Mouse (Mus musculus) adrenal gland, postnatal 10 days (tissue): ENCODE data around the gene Glod5. TPM values are rescaled to one million over a fixed set of nuclear protein-coding genes. Genes with fewer than 3 reads are reported as not detected.

Experiments used
- DNase-seq: peaks from one replicate; pipeline ENCODE4 v3.0.0; 2021; ENCODE audit warnings: mixed read lengths
- total RNA-seq, 2 experiments: library from RNA; stranded (reverse); gene quantifications; 2 replicates each; pipeline ENCODE4 v1.2.3; 2021

Gene Glod5
- total RNA-seq, 2 experiments from 2014 or later = 0.84 TPM; not detected in 1

DNA sequence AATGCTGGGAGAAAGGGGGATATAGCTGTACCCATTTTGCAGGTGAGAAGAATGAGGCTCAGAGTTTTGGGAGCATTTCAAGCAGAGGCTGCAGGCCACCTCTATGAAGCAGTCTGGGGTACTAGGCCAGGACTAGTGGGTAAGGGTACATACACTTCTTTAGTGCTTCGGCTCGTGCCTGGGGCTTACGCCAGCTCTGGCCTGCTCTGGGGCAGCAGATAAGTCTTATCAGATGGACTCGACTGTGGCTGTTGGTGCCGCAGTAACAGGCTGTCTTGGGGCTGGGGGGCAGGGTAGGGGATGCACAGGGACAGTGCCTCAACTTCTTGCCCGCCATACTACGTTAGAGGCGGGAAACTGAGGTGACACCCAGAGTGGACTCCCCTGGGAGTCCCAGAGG is 50.1 kb downstream of the Glod5 start:
- no peak for DNase-seq

DNA sequence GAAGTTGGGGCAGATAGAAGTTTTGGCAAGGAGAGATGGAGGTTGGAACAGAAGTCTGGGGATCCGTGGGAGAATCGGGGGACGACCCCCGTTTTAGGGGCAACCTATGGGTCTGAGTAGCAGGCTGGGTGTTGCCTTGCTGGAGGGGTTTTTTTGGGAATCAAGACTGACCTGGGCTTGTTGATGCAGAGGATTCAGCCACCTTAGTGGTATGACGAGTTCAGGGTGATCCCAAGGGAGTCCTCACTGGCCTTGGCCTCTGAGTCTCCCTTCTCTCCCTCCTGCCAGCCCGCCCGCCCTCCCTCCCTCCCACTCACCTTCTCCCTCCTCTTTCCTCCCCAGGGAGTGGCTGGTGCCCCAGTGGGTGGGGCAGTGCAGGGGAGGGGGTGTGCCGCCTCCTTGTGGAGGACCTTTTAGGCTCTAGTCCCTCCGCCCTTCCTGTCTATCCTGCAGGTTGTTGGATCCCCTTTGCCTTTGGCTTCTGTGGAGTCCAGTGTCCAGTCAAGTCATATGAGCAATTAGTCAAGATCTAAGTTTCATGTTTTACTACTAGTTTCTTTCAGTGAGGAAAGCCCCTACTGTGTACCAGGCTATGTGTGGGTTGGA is 50.6 kb downstream of the Glod5 start:
- DNase-seq = no peak

DNA sequence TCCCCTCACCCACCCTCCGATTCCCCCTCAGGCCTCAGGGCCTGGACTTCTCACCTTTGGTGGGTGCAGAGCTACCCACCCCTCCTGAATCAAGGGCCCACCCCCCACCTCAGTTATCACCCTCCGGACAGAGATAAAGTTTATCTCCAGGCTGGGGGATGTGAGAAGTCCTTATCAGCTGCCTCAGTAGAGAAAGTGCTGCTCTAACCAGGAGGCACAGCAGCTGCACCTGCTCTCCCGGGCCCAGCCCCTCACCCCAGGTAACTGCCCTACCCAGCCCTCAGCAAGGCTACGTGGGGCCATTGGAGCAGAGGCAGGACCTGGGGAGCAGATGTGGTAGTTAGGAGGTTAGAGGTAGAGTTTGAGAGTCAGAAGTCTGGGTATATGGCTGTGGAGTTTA is 52.1 kb downstream of the Glod5 start:
- DNase-seq = no peak

DNA sequence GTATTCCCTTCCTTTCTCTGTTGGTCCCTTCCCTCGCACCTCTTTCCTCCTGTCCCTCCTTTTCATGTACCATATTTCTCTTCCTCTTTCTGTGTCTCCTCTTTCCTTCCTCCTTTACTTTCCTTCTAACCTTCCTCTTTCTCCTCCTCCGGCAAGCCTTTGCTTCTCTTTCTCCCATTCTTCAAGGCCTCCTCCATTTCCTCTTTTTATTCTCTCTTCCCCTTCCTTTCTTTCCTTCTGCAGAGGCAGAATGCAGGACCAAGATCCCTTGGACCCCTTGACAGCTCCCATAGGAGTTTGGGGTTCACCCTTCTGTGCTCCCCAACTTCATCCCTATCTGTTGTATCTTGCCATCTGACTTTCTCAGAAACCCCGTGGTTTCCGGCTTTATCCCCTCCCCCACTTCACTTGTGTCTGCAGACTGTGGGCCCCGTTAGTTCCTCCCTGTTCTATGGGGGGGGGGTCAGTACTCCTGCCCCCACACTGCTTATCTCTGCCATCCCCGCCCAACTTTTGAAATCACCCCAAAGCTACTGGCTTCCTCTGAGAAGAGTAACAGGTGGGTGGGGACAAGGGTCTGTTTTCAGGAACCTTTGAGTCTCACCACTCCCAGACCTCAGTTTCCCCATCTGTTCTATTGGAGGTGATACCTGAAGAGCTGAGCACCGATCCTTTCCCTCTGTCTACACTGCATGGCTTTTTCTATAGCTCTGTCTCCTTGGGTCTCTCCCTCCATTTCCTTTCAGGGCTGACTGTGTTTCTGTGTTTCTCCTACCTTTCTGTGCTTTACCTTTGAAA is 54.3 kb downstream of the Glod5 start:
- DNase-seq = no peak

DNA sequence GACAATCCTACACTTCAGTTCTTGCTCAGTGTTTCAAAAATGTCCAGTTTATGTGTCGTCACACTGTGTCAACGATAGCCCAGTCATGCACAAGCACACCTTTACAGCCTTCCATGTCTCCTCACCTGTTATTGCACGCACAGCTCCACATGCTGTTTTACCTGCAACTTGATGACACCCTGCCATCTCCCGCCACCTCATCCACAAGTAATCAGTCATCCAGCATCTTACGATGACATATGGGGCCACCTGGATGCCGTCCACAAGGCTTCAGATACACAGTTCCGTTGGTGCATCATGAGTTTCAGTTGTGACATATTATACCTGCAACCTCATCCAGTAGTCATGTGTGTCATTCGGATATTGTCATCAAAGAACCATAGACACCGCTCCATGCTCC is 59.4 kb downstream of the Glod5 start:
- DNase-seq = no peak

Other genes with a start within 250 kb of the Glod5 start
- 10 to 100 TPM; 34.2 to 48.2 TPM for gene Gripap1, start 228.7 kb downstream of the Glod5 start, total RNA-seq
- gene Kcnd1, start 196.2 kb downstream of the Glod5 start, total RNA-seq = 1 to 10 TPM; 1.2 to 2.1 TPM
- 10 to 100 TPM; 49.6 to 54.7 TPM for gene Otud5, start 177.1 kb downstream of the Glod5 start, total RNA-seq
- gene Pim2, start 140.2 kb downstream of the Glod5 start, total RNA-seq = 1 to 10 TPM; 6.2 to 9.2 TPM
- 10 to 100 TPM; 23.2 to 27.0 TPM for gene Slc35a2, start 134.5 kb downstream of the Glod5 start, total RNA-seq
- gene Pqbp1, start 119.2 kb downstream of the Glod5 start, total RNA-seq = 10 to 100 TPM; 66.3 to 79.2 TPM
- 10 to 100 TPM; 88.3 to 94.3 TPM for gene Timm17b, start 119.1 kb downstream of the Glod5 start, total RNA-seq
- not detected for gene Gm10491, start 110.7 kb downstream of the Glod5 start, total RNA-seq
- not detected for gene Gm10490, start 109.0 kb downstream of the Glod5 start, total RNA-seq
- 10 to 100 TPM; 37.3 to 41.2 TPM for gene Pcsk1n, start 98.7 kb downstream of the Glod5 start, total RNA-seq
- not detected for gene Eras, start 89.9 kb downstream of the Glod5 start, total RNA-seq
- gene Hdac6, start 70.6 kb downstream of the Glod5 start, total RNA-seq = 10 to 100 TPM; 17.9 to 19.2 TPM
- gene Gata1, start 40.4 kb downstream of the Glod5 start, total RNA-seq = 1 to 10 TPM; 1.2 to 2.5 TPM
- 10 to 100 TPM; 14.6 to 18.7 TPM for gene Suv39h1, start 56.3 kb upstream of the Glod5 start, total RNA-seq
- 1 to 10 TPM; 3.8 to 4.5 TPM for gene Was, start 72.0 kb upstream of the Glod5 start, total RNA-seq
- 10 to 100 TPM; 40.7 to 54.9 TPM for gene Wdr13, start 114.4 kb upstream of the Glod5 start, total RNA-seq
- gene Rbm3, start 127.4 kb upstream of the Glod5 start, total RNA-seq = 100 to 1,000 TPM; 312 to 347 TPM
- 1 to 10 TPM; 7.3 to 8.0 TPM for gene Tbc1d25, start 157.7 kb upstream of the Glod5 start, total RNA-seq
- gene Ebp, start 175.0 kb upstream of the Glod5 start, total RNA-seq = 10 to 100 TPM; 41.5 to 53.1 TPM
- 1 to 10 TPM; 5.4 to 7.8 TPM for gene Porcn, start 188.0 kb upstream of the Glod5 start, total RNA-seq
- 10 to 100 TPM; 18.3 to 22.3 TPM for gene Ftsj1, start 233.9 kb upstream of the Glod5 start, total RNA-seq